Comparison of ENCODE assay signal across 8 mouse cellular contexts in genomic region chr10:82665951-82666350, GRCm38 (mm10). TPM values are rescaled to one million over a fixed set of nuclear protein-coding genes. Genes with fewer than 3 reads are reported as not detected.
"Had no signal": no experiment of that assay in that cellular context is flagged by ENCODE, and none has a peak within 500 bp of the region (broad histone marks: within the 10 kb centered on the region; RNA-seq: fewer than 3 reads in every experiment).

No protein-coding gene starts in this region.

- H3K4me1 ChIP-seq: limb, embryonic 12.5 days had no signal

- H3K4me3 ChIP-seq: liver, embryonic 13.5 days; midbrain, embryonic 13.5 days; myocyte; neural tube, embryonic 13.5 days had no signal

- H3K27me3 ChIP-seq: limb, embryonic 12.5 days; liver, embryonic 13.5 days; midbrain, embryonic 13.5 days; neural tube, embryonic 13.5 days had no signal

- H3K27ac ChIP-seq: kidney, postnatal 0 days; limb, embryonic 12.5 days; liver, embryonic 13.5 days; macrophage; midbrain, embryonic 13.5 days; neural tube, embryonic 13.5 days had no signal

- H3K36me3 ChIP-seq: liver, embryonic 13.5 days; midbrain, embryonic 13.5 days; neural tube, embryonic 13.5 days had no signal

- H3K9me3 ChIP-seq: limb, embryonic 12.5 days; liver, embryonic 13.5 days; midbrain, embryonic 13.5 days; neural tube, embryonic 13.5 days had no signal

- H3K9ac ChIP-seq: midbrain, embryonic 13.5 days had no signal

RNA-seq across cellular contexts. Expression of gene Glt8d2, which starts 24.5 kb away (rescaled TPM):
- total RNA-seq: monocyte, adult 5-6 weeks had no signal
- polyA plus RNA-seq: macrophage had no signal
